Mouse (Mus musculus) urinary bladder, postnatal 14 days (tissue): ENCODE results near the gene Asap2.
"Not testable (repeated sequence)": the region's sequence is repeated elsewhere in the genome, so short reads cannot be mapped to it uniquely, and the experiment has no call there.

ENCODE experiments used
- DNase-seq: peaks from one replicate; pipeline ENCODE4 v3.0.0; 2021; ENCODE audit warnings: low spot score

Asap2 gene

DNA sequence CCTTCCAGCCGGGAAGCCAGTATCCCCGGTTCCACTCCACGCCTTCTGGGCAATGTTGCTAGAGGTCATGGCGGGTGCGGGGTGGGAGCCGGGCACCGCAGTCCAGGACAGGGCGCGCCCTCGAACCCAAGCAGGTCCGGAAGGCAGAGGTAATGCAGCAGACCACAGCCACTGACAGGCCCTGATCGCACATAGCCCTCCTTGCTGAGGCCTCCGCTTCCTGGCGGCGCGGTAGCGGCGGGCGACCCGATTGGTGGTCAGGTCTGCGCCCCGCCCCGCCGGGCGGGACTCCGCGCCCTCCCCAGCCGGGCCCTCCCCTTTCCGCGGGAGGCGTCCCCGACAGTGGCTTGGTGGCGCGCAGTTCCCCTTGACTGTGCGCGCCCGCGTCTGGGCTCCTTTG is at the start of gene Asap2:
Asap2 (plus strand) TSS at position 328 of the 400 bp plus-strand sequence.
- peak; percentile 49 for DNase-seq

DNA sequence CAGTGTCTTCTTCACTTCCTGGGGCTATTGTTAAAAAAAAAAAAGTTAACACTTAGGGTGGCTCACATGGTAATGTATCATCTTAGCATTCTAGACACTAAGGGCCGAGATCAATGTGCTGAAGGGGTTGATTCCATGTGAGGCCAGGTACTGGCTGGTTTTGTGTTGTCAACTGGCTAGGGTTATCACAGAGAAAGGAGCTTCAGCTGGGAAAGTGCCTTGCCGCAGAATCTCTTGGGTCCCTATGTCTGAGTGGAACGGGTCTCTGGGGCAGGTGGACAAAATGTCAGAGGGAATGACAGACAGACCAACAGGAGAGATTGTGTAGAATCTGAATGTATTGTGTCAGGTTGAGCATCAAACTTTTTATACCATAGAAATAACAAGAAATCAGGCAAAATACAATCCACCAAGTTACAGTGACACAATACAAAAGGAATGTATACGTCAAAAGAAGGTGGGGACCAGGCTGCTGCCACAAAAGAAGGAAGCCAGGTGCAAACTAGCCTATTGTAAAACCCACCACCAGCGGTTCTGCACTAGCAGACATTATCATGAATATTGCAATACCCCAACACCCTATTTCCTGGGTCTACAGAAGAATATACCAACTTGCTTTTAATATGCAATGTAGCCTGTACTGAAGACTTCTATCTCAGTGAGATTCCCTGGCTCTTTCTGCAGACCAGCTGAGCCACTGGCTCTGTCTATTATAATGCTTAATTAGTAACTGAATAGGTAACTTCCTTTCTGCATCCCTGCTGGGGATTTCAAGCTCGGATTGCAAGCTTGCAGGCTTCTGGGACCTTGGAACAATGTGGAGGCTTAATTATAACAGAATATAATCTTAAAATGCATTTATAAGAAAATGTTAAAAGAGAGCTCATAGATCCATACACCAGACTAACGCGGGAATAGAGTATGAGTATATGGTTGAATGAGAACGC is 42.9 kb upstream of the Asap2 start:
- DNase-seq, result not testable (repeated sequence)

DNA sequence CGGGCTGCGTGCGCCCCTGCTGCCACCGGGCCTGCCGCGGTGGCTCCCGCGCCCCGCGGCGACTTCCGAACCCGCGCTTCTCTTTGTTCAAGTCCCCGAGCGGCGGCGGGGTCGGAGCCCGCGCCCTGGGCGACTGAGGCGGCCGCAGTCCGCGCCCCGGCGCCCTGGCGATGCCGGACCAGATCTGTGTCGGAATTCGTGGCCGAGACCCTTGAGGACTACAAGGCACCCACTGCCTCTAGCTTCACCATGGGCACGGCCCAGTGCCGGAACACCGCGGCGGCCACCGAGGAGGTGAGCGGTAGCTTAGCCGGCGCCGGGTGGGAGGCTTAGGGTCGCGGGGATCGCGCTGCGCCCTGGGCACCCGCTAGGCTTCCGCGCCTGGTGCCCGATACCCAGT is 320 bp downstream of the Asap2 start:
- DNase-seq, result peak; percentile 1

DNA sequence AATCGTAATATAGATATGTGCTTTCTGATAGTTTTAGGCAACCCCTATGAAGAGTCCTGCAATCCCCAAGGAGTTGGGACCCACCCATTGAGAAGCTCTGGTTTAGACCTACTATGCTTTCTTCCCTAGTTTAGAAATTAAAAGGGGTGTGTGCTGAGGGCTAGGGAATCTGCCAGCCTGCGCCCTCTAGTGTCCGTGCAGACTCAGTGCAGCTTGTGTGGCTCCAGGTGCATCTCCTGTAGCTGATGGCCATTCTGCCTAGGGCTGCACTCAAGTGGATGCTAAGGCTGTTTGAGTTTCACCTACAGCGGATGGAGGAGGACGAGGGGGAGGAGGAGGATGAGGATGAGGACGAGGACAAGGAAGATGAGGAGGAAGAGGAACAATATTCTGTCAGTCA is 40.6 kb downstream of the Asap2 start:
- DNase-seq, result not testable (repeated sequence)

DNA sequence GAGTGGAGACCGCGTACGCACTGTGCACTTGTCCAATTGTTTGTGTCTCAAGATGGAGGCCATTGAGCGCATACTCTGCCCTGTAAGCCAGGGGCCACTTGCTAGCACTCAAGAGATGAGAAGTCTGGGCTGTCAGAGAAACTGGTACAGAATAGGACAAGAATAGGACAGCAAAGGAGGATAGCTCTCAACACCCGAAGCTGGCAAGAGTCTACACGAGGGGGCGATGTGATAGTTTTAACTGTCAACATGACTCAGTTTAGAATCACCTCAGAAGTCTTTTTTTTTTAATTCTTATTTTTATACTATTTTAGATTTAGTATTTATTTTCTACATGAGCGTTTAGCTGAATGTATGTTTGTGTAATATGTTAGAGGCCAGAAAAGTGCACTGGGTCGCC is 56.5 kb downstream of the Asap2 start:
- not testable (repeated sequence) for DNase-seq

DNA sequence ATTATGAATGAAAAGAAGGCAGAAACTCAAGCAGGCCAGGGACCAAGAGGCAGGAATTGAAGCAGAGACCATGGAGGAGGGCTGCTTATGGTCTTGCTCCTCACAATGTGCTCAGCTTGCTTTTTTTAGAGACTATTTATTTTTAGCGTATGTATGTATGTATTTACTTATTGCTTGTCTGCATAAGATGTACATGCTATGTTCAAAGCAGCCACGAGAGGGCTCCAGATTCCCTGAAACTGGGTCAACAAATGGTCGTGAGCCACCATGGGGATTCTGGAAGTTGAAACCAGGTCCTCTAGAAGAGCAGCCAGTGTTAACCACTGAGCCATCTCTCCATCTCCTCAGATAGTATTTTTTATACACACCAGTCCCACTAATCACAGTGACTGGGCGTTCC is 85.5 kb downstream of the Asap2 start:
- peak; percentile 82 for DNase-seq

DNA sequence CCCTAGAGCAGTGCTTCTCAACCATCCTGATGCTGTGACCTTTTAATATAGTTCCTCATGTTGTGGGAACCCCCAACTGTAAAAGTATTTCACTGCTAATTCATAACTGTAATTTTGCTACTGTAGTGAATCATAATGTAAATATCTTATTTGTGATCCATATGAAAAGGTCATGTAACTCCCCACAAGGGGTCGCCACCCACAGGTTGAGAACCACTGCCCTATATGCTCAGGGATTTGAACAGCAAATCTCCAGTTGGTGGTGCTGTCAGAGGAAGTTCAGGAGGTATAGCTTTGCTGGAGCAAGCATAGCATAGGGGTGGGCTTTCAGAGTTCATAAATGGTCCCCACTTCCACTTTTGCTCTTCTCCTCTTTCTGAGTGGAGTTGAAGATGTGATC is 99.9 kb downstream of the Asap2 start:
- not testable (repeated sequence) for DNase-seq

DNA sequence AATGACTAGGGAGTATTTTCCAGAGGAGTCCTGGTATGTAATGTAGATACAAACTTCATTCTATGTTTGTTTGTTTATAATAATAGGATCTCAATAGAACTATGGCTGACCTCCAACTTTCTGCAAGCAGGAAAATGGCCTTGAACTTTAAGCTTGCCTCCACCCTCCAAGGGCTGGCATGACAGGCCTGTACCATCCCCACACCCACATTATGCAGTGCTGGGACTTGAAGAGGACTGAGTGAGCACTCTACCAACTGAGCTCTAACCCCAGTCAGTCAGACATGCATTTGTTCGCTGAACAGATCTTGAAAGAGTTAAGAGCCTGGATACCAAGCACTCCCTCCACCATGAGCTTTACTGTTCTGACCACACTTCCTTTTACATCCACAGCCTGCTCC is 102.2 kb downstream of the Asap2 start:
- not testable (repeated sequence) for DNase-seq

DNA sequence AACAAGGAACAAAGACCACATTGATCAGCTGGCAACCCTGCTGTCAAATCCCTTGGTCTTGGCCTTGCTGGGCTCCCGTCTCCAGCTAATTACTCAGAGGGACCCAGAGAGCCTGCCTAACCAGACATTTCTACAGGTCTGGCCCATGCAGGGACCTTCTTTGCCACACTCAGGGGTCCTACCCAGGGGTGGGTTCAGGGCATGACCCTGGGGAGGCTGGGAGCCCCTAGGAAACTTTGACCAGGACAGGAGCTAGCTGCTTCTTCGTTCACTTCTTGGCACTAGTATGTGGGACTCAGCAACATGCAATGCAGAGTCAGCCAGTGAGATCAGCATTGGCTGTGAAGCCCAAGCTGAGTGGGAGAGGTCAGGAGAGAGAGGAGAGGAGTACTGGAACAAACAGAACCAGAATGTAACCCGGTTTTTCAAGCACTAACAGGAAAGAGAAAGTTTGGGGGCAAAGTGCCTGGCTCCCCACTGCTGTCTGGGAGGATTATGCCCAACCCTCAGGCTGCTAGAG is 107.6 kb downstream of the Asap2 start:
- not testable (repeated sequence) for DNase-seq

DNA sequence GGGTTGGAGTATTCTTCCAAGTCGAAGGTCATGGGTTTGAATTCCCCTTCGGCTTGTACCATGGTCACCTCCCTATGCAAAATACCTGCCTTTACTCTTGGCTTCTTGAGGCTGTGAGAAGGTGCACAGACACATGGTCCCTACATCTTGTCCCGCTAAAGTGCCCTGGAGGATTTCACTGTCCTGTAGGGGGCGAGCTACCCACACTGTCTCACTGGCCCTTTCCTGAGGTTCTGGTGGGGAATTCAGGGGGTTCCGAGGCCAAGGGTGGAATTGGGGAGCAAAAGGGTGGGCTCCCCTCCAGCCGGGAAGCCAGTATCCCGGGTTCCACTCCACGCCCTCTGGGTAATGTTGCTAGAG is 120.8 kb downstream of the Asap2 start:
- DNase-seq, result not testable (repeated sequence)

DNA sequence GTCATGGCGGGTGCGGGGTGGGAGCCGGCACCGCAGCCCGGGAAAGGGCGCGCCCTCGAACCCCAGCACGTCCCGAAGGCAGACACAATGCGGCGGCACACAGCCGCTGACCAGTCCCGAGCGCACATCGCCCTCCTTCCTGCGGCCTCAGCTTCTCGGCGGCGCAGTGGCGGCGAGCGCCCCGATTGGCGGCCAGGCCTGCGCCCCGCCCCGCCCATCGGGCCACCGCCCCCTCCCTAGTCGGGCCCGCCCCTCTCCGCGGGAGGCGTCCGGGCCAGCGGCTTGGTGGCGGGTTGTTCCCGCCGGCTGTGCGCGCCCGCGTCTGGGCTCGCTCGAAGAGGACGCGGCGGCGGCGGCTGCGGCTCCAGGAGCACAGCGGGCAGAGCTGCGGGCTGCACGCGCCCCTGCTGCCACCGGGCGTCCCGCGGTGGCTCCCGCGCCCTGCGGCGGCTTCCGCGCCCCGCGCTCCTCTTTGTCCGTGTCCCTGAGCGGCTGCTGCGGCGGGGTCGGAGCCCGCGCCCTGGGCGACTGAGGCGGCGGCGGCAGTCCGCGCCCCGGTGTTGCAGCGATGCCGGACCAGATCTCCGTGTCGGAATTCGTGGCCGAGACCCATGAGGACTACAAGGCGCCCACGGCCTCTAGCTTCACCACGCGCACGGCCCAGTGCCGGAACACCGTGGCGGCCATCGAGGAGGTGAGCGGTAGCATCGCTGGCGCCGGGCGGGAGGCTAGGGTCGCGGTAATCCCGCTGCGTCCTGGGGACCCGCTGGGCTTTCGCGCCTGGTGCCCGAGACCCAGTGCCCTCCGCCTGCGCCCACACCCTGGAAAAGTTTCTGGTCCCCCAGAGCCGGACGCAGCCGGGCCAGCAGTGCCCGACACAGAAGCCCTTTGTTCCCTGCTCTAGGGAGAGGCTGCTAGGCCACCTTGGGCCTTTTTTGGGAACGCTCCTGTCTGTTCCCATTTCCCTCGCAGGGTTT is 121.5 kb downstream of the Asap2 start:
- DNase-seq, result peak; percentile 88

DNA sequence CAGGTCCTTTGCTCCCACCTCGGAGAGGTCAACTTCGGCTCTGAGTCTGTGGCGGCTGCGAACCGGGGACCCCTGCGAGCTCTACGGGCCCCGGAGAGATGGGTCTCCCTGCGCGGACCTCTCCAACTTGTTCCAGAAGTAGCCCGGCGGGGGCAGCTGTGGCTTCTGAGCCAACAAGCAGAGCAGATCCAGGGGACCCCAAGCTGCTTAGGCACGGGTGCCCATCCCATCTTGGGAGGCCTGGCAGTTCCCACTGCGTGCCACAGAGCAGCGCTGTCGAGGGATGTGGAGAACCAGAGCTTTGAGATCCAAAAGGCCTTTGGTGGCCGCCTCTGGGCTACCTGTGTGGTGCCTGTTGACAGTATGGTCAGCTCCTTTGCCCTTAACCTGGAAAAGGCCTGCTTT is 122.2 kb downstream of the Asap2 start:
- DNase-seq, result peak; percentile 73

DNA sequence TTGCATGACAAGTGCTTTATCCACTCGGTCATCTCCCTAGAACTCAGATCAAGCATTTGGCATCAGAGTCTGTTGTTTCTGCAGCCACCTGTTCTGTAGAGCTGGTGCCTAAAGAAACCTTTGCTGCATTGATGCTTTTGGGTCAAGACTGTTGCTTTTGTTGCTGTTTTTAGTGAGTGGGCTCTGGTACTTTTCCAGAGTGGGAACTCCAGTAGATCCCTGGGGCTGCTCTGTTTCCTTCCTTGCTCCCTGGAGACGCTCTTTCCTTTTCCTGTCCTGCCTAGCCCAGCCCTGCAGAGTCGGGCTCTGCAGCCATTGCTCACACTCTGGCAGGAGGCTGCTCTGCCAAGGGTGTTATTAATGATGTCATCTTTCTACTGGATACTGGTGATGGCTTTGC is 129.2 kb downstream of the Asap2 start:
- no peak for DNase-seq

DNA sequence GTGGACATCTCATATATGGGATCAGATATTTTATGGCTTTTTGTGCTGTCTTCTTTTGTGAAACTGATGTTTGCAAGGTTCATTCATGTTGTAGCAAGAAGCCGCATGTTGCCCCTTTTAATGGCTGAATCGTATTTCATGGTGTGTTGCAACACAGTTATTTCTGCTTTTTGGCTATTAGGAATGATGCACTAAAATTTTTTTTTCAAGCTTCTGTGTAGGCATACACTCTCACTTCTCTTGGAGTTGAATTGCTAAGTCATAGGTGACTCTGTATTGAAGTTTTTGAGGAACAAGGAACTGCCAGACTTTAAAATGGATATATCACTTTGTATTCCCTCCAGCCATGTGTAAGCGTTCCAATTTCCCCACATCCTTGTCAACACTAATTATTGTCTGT is 132.6 kb downstream of the Asap2 start:
- DNase-seq, result no peak

DNA sequence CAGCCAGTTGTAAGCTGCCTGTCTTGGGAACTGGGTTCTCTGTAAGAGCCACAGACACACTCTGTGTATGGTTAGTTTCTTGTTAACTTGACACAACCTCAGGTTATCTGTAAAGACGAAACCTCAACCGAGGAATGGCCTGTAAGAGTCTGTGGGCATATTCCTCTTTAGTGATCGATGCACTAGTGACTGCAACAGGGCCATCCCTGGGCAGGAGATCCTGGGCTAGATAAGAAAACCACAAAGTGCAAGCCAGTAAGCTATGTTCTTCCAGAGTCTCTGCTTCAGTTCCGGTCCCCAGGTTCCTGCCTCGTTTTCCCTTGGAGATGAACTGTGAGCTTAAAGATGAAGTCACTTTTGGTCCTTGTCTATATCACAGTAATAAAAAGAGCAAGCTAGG is 133.4 kb downstream of the Asap2 start:
- DNase-seq, result no peak

DNA sequence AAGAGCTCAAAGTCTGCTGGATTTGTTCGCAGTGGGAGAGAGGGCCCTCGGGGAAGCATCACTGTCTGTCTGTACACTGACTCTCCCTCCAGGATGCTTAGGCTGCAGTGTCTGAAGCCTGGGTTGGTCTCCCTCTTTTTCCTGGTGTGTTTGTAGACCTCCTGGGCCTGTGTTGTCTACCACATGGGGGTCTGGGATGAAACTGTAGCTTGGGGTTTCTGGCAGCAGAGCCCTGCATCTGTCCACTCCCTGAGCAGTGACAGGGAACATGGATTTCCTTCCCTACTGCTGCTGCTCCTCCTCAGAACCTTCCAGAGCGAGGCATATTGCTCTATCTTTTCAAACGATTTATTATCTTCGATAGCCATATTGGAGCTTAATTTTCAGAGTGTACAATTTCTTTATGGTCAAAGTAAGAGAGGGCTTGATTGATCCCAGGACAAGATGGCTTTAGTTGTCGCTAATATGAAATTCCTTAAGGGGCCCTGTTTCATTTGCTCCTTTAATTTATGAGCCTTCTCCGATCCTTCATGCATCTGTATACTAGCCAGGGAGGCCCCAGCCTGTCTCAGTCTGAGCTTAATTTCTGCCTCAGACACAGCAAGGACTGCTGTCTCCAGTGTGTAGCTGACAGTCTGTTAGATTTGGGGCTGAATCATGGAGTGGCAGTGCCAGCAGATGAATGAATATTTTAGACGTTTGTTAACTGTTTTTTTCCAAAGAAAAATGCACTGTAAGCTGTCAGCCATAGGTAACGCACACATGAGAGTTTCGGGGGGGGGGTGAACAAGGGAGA is 135.6 kb downstream of the Asap2 start:
- no peak for DNase-seq

DNA sequence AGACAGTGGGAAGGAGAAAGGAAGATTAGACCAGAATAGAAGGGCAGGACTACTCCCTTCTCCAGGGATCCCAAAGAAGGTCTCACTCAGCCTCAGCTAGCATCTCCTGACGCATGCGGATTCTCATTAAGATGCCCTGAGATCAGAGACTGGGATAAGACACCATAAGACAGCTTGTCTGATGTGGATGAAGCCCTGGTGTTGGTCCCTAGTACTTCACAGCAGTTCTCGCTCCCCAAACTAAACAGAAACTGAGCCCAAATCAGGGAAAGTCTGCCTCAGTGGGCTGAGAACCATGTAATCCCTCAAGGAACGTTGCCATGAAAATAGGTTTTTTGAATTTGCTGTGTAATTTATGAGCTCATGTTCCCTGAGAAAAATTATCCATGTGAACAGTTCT is 136.3 kb downstream of the Asap2 start:
- no peak for DNase-seq

DNA sequence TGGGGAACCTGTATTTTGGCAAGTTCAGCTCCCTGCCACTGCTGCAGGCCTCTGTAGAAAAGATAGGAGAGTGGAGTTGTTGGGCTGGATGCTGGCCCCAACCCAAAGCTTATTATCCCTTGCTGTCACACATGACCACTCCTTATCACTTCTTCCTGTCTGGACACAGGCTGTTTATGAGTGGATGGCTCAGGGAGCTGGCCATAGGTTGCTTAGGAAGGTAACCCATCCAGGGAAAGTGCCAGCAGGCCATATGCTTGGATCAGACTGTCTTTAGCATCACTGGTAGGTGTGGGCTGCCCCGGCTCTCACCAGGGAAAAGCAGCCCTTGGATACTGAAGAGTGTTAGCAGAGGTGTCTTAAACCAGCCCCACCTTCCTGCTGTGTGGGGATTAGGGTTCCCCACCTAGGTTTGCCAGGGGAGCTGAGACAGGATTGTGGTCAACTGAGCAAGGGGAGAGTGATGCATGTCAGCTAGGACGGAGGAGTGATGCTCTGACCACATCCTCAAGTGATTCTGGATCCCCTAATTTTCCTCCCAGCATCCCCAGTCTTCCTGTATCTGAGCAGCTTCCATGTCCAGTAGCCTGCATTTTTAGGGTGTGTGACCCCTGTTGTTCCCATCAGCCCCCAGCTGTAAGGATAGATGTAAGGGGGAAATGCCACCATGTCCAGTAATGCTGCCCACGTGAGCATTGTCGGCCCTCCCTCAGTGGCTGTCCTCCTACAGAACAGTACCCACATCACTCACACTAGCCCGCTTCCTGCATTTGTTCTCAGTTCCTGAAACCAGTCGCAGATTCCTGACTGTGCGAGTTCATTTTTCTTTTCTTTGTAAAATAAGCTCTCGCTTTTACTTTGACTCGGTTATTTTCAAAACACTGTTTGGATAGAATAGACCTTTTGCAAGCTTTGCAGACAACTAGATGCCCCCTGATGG is 138.9 kb downstream of the Asap2 start:
- no peak for DNase-seq

DNA sequence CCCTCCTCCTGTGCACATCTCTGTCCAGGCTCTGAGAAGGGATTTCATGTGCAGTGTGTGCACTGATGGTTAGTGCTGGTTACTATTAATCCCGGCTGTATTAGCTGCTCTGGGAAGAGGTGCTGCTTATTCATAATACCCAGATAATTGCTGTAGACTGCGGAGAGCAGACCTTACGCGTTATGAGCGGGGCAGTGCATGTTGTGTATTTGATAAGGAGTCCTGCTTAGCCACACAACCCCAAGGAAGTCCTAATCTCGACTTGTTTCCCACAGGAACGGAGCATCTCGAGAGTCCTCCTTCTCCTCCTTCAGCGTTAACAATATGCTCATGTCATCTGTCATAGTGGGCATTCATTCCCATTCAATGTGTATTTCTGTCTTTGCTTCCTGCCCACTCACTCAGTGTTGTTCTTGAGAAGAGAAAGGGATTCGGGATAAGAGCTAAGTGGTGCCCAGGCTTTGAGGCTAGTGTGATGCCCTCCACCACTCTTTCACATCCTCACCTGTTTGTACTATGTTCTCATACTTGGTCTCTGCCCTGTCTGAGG is 140.1 kb downstream of the Asap2 start:
- DNase-seq, result no peak

DNA sequence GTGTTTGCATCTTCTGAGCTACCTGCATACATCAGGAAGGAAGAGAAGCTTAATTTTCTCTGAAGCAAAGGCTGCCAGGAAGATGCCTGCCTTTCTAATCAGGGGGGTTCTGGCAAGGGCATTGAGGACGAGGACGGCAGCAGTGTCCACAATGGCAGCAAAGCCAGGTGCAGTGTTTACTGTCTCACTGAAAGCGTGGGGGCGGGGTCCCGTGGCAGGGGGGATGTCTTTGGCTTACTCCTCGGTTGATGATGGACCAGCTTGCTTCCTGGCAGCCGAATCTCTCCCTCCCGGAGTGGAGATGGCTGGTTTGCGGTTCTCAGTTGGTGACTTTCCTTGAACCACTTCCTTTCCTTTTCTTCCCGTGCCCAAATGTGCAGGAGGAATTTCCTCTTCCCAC is 142.3 kb downstream of the Asap2 start:
- no peak for DNase-seq
